Mouse (Mus musculus): Measurements from ENCODE around the gene Cacnb4. TPM values are rescaled to one million over a fixed set of nuclear protein-coding genes. Genes with fewer than 3 reads are reported as not detected.

Gene Cacnb4
- total RNA-seq, 1 experiment from 2014 or later: not detected

DNA sequence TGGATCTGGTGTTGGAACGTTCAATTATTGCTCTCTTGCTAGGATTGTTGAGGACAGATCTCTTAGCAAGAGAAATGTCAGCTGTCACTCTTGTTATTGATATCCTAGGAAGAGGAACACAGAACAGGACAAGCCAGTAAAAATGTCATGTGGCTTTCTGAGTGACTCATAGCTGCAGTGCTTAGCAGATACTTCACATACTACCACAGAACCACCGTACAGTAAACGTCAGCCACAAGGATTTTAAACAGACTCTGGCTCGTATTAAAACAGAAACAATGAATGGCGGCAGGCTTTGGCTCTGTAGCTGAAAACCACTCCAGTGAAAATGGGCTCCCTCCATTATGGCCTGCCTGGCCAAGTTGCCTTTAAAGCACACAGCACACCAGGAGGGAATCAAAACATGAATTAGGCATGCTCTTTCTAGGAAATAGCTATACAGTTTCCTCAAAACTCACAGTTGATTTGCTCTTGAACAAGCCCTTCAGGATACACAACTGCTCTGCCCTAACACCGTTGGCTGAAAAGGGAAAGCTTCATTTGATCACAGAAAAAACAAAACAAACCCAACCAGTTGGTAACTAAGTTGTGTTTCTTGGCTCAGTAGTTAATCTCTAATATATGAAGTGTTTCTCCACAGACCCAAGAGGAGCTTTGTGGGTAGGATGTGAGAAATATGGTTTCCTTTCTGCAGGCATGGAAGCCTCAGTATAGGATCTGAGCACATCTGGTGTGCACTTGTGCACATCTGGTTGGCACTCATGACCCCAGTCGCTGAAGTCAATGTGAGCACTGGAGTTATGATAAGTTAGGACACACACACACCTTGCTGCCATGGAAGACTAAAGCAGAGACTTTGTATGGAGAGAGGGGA lies 220.8 kb downstream of the Cacnb4 start:
- no peak for ATAC-seq (replicated peaks; ENCODE audit: insufficient number of reproducible peaks, low FRiP score, low TSS enrichment, poor library complexity, severe bottlenecking)

DNA sequence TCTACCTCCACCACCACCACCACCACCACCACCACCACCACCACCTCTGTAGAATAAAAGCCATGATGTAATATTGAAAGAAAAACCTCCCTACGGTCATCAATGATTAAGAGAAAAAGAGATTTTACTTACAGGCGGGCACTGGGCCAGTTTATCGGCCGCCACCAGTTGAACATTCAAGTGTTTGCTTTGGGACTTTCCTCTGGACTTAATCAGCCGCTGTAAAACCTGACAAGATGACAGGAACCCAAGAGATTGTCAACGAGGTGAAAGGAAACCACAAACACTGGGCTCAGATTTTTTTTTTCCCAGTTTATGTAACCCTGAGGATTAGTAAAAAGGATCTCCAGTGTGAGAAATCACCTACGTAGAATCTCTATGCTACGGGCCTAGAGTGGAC lies 226.8 kb downstream of the Cacnb4 start:
- ATAC-seq (replicated peaks; ENCODE audit: insufficient number of reproducible peaks, low FRiP score, low TSS enrichment, poor library complexity, severe bottlenecking): no peak

DNA sequence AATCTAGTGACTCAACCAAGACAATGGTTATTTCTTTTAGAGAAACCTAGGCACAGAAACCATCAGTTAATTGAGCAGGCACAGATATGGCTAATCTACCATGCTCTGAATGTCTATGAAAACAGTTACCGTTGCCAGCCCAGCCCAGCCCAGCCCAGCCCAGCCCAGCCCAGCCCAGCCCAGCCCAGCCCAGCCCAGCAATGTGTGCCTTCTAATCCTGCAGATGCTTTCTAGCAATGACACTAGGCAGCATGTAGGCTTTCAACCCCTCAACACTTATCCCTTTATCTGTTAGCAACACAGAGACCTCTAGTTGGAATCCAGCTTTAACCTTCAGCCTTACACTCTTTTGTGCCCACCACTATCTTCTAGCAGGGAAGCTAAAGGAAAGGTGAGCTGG lies 227.7 kb downstream of the Cacnb4 start:
- no peak for ATAC-seq (replicated peaks; ENCODE audit: insufficient number of reproducible peaks, low FRiP score, low TSS enrichment, poor library complexity, severe bottlenecking)

DNA sequence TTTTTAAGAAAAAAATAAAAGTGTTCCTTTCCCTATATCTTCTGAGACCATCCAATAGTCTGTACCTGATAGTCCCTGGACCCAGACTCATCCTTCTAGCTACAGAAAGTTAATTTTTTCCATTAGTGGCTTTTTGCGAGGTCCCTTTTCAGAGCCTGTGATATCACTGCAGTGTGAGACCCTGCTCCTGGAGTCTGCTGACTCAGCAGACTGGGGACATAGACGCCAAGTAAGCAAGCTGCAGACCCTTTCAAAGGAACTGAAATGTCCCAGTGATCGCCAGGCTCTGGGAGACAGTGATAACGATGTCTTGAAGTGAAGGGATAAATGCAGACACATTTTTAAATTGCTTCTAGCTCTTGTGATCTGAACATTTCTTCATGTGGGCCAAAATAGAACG lies 230.0 kb downstream of the Cacnb4 start:
- ATAC-seq (replicated peaks; ENCODE audit: insufficient number of reproducible peaks, low FRiP score, low TSS enrichment, poor library complexity, severe bottlenecking): no peak

DNA sequence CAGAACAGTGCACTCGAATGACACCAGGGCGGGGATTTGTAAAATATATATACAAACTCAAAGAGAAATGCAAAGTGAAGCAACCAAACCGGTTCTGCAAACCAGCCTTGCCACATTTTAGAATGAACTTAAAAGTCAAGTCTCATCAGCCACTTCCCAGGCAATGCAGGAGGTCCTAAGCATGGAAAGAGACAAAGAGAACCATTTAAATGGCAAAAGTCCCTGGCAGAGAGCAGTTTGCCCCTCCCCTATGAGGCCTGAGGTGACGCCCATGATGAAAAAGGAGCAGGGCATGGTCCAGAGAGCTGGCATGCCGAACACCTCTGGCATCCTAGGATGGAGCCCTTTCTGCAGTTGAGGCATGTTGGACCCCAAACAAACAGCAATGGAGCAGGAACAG lies 234.5 kb downstream of the Cacnb4 start:
- no peak for ATAC-seq (replicated peaks; ENCODE audit: insufficient number of reproducible peaks, low FRiP score, low TSS enrichment, poor library complexity, severe bottlenecking)

DNA sequence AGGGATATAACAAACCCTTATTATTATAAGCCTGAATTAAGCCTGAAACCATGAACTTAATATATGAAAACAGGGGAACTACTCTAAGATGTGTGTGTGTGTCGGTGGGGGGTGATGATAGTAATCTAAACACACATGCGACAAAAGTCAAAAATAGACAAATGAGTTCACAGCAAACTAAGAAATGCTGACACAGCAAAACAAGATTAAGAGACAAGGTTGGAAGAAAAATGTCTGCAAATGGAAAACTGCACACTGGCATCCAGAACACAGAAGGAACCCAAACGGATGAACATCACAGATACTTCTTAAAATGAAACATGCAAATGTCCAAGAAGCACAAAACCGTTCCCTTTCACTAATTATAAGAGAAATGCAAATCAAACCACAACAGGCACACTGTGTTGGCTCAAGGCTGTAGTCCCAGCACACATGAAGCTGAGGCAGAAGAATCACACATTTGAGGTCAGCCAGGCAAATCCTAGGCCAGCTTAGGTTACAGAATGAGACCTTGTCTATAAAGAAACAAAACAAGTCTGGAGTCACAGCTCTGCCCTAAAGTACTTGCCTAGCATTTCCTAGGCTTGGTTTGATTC lies 236.1 kb downstream of the Cacnb4 start:
- ATAC-seq (replicated peaks; ENCODE audit: insufficient number of reproducible peaks, low FRiP score, low TSS enrichment, poor library complexity, severe bottlenecking): no peak

DNA sequence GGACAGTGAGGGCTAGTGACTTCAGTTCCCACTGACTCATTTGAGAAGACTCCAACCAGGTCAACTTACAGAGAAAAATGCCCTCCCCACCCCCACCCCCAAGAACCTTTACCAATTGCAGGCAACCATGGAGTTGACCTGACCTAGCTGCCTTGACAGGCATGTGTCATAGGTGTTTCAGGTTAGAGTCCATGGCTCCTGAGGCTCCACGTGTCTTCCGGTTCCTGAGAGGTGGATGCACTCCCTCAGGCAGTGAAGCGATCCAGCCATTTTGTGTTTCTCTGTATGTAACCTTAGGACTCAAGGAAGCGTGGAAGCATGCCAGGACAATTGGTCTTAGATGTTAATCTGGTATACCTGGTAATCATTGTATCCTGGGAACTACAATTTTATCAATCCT lies 238.2 kb downstream of the Cacnb4 start:
- ATAC-seq (replicated peaks; ENCODE audit: insufficient number of reproducible peaks, low FRiP score, low TSS enrichment, poor library complexity, severe bottlenecking): no peak

DNA sequence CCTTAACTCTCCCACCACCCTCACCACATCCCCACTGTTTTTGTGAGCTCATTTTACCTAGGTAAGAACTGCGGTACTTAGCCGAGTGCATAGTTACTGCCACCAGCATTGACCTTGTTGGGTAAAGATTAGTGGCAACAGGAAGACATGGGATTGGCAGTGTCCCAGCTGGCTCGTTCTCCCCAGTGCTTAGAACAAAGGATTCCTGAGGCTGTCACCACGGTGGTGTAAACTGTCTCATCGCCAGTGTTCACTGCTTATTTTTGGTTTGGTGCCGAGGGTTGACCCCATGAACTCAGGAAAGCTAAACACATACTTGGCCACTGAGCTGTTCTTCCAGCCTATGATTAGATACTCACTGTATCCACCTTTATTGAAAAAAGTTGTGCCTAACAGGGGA lies 238.6 kb downstream of the Cacnb4 start:
- ATAC-seq (replicated peaks; ENCODE audit: insufficient number of reproducible peaks, low FRiP score, low TSS enrichment, poor library complexity, severe bottlenecking): no peak

DNA sequence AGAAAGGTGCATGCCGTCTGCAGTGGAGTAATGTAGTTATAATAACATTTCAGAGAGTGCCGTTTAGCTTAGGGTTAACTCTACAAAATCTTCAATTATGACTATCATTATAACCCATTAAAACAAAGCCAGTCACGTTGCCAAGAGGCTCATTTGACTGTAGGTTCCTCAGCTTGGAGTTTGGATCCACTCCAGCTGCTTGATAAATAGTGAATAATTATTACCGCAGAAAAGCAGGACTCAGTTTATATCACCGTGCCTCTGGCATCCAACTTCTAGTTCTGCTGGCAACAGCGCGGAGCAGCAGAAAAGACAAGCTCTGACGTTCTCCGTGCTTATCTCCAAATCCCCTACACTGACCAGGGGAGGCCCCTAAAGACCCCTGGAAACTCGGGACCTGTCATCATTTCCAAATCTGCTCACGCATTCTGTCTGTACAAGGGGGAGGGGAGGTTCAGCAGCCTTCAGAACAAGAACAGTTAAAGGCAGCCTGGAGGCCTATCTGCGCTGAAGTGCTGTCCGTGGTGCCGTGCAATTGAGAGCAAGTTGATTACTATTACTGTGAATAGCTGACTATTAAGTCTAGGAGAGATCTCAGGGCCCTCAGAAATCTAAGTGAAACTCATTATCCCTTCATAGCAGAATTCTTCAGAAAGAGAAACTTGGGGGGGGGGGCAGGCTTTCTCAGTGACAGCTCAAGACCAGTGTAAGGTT lies 240.6 kb downstream of the Cacnb4 start:
- no peak for ATAC-seq (replicated peaks; ENCODE audit: insufficient number of reproducible peaks, low FRiP score, low TSS enrichment, poor library complexity, severe bottlenecking)

DNA sequence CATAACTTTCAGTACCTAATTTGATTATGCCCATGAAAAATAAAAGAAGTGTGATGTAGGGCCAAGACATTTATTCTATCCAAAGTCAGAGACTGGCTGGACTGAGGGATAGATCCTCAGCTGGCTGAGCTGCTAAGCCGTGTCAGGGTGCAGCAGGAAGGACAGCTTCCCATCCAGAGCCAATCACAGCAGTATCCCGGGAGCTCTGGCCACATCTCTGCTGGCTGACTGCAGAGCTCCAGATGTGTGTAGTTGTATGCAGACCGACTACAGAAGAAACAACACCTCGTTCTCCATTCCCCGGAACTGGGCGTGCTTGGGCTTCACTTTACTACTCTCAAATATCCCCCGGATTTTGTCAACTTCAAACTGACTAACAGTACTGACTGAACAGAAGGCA lies 243.3 kb downstream of the Cacnb4 start:
- no peak for ATAC-seq (replicated peaks; ENCODE audit: insufficient number of reproducible peaks, low FRiP score, low TSS enrichment, poor library complexity, severe bottlenecking)

DNA sequence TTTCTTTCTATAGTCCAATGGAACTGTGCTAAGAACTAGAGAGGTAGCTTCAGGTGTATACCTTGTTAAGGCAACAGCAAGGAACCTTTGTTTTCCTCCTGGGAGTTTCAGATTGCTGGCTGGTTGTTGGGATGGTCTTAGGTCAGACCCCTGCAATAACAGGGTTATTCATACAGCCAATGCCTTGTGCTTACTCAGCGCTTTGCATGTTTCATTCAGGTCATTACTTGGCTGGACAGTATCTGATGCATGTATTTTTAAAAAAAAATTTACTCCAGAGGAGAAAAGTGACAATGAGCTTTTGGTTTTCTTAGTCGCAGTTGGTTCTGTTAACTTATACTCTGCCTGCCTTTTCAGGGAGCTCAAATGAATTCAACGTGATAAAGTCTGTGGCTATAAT lies 249.2 kb downstream of the Cacnb4 start:
- no peak for ATAC-seq (replicated peaks; ENCODE audit: insufficient number of reproducible peaks, low FRiP score, low TSS enrichment, poor library complexity, severe bottlenecking)

DNA sequence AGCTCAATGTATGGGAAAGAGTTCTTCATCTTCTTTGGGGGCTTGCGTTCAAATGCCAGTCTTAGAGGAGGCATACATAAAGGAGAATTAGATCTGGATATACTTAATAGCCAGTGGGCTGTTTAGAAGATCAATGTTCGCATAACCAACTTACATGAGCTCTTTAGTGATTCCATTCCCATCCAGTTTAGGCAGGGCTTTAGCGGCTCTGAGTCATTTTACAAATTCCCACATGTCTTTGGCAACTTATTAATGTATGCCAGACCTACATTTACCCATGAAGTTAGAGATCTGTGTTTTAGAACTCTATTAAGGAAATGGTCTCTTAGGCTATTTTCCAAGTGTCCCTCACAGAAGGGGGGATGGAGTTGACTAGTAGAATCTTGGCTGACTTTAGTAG lies 250.6 kb downstream of the Cacnb4 start:
- ATAC-seq (replicated peaks; ENCODE audit: insufficient number of reproducible peaks, low FRiP score, low TSS enrichment, poor library complexity, severe bottlenecking): no peak

DNA sequence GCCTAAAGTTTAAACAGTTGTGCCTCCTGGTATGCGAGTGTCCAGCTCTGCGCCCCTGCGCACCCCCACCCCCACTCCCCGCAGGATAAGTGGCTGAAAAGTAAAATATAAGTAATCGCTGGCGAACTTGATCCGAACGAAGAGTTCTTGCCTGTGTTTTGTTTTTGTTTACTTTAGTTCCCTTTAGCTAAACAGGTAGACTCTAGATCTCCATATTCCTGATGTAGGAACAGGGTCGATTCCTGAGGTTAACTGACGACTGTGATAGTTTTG lies 251.2 kb downstream of the Cacnb4 start:
- no peak for ATAC-seq (replicated peaks; ENCODE audit: insufficient number of reproducible peaks, low FRiP score, low TSS enrichment, poor library complexity, severe bottlenecking)

DNA sequence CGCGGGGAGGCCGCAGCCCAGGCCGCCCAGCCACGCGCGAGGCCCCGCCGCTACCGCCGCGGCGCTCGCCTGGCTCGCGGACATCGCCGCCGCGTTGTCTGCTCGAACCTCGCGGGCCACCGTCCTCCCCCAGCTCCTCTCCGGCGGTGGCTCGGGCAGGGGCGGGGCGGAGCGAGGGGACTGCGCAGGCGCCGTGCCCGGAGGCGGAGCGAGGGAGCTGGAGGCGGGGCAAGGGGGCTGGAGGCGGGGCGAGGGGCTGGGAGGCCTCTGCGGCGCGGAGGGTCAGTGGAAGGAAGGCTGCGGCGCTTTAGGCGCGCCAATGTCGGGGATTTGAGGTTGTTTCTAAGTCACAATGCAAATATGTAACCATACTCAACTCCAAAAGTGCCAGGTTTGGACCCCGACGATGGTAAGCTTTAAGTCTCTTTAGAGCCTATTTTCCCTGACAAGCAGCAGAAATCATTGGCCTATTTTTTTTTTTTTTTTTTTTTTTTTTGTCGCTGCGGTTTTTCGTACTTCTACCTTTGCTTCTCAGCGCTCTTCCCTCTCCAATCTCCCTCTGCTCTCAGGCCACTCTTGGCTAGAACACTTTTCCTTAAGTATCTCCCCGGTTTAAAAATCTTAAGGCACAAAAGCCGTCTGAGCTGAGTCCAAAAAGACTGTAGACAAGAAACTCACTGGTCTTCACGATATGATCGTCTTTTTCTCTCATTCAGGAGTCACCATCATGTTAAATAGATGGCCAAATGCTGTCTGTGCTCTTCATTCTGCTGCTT lies 251.7 kb downstream of the Cacnb4 start, which contains the start of gene Arl5a:
Arl5a (minus strand) TSS at position 155 of the 776 bp plus-strand sequence.
- peak; percentile 85 for ATAC-seq (replicated peaks; ENCODE audit: insufficient number of reproducible peaks, low FRiP score, low TSS enrichment, poor library complexity, severe bottlenecking)

DNA sequence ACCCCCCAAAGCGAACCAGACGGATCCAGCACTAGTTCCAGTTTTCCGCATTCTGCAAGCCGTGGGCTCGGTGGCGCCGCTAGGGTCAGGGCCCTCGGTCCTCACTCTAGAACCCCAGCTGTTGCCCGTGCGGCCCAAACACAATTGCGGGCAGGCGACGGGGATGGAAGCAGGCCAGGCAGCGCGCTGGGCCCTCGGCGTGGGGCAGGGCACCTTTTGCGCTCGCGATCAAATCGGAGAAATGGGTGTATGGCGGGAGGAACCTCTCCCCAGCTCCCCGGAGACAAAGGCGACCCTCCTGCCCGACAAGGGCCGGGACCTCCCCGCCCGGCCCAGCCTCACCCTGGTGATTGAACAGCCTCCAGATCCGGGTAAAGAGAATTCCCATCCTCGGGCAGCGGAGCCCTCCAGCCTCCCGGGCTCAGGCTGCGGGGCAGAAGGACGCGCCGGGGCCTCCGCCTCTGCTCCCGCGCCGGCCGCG lies 252.3 kb downstream of the Cacnb4 start:
- peak; percentile 28; the same call in 1 of the 2 replicates for ATAC-seq (replicated peaks; ENCODE audit: insufficient number of reproducible peaks, low FRiP score, low TSS enrichment, poor library complexity, severe bottlenecking)

DNA sequence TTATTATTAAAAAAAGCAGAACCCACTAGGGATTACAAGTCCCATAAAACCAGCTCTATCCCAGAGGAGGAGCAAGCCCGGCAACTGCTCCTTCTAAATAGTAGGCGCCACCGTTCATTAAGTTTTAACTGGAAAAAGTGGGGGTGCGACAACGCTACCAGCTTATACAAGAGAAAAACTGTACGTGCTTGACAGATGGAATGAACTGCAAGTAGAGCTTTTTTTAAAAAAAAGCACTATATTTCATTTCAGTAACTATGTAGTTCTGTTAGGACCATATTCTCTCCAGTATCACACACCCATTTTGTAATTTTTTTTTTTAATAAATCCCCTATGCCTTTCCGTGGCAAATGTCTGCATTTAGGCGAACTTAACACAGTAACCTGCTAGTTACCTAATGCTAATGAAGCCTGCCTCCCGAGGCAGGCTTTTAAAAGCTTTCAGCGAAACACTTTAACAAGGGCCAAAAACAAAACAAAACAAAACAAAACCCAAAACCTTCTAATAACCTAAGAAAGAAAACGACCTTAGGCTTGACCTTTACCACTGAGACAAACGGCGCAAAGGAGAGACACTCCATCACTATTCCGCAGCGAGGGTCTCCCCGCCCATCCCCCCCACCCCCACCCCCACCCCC lies 252.9 kb downstream of the Cacnb4 start:
- no peak for ATAC-seq (replicated peaks; ENCODE audit: insufficient number of reproducible peaks, low FRiP score, low TSS enrichment, poor library complexity, severe bottlenecking)

DNA sequence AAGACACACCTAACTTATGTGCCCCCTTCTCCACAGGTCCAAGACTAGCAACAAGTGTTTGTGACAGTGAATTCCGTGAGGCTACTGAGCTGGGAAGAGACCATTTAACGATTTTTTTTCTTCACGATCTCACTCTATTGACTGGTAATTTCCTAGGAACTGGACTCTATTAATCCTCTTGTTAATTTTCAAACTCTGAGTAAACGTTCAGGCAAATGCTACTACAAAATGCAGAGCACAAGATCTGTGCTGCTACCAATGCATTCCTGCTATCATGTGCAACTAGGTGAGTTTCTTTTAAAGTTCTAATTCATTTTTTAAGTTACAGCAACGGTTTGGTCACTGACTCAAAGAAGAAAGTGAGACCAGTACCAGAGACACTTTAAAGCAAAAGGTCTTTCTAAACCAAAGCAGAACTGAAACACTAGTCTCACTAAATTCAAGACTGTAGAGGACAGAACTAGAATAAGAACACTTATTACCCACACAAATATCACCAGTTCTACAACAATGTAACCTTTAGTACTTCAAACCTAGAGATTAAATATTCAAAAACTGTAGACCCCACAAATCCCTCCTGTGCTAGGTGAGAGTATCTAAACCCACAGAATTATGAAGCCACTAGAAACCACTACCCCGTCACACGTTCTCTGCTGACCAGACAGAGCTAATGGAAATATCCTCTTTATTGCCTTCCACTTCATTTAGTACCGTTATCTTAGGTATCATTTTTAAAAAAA lies 253.6 kb downstream of the Cacnb4 start:
- ATAC-seq (replicated peaks; ENCODE audit: insufficient number of reproducible peaks, low FRiP score, low TSS enrichment, poor library complexity, severe bottlenecking): no peak

DNA sequence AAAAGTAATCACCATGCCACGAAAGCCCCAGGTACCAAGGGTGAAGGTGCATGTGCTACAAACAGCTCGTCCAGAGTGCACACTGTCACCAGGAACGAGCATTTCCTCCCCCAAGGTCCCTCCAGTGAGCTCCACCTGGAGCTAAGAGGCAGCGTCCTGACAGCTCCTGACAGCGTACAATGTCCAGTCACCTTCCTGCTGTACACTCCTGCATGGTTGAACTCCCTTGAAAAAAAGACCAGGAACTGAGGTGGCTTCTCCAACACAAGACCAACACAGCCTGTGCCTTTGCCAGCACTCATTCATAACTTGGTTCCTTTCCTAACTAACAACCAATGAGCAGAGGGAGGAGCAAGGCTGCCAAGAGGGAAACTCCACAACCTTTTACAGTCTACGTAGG lies 255.4 kb downstream of the Cacnb4 start:
- no peak for ATAC-seq (replicated peaks; ENCODE audit: insufficient number of reproducible peaks, low FRiP score, low TSS enrichment, poor library complexity, severe bottlenecking)
